ENCODE assay signal across 15 mouse cellular contexts in the genomic region with DNA sequence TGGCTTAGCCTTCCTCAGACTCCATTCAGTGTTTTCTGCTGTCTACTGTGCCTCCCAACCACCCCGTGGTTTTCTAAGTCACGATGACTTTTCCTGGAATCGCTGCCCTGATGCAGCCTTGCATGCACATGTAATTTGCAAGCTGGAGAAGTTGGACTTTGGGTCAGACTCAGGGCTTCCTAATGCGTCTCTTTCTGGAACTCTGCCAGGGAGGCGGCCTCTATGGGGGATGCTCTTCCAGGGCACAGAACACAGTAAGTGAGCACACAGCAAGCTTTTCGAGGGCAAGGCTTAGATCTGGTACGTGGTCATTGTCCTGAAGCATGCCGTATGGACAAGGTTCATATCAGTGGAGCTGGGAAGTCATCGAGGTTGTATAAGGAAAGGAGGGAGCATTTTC. TPM values are rescaled to one million over a fixed set of nuclear protein-coding genes. Genes with fewer than 3 reads are reported as not detected.
DNase-seq lines count a peak whose midpoint lies in the region; ATAC-seq lines count a peak whose summit lies in the region.
"Had no signal": no experiment of that assay in that cellular context is flagged by ENCODE, and none has a peak within 500 bp of the region (broad histone marks: within the 10 kb centered on the region; RNA-seq: fewer than 3 reads in every experiment).

No protein-coding gene starts in this region.

- no peak overlapping the region for H3K27ac ChIP-seq in lung, embryonic 16.5 days (ENCODE audit: low read length)
- peak overlapping the region; percentile 65 for H3K27ac ChIP-seq in intestine, embryonic 16.5 days (ENCODE audit: low read length)
- H3K27ac ChIP-seq: hindbrain, embryonic 13.5 days; limb, embryonic 13.5 days; macrophage had no signal

- DNase-seq in cerebellum, postnatal 14 days, result peak; percentile 37 to 52
- no peak for DNase-seq in cerebellum, postnatal 36 days
- DNase-seq in lung, postnatal 25 days (ENCODE audit: low spot score), result no peak
- DNase-seq in kidney, postnatal 36 days, result peak; percentile 84 to 85
- DNase-seq in c-Kit-positive CD71-positive TER-119-positive erythroid progenitor cells, embryonic 14.5 days (ENCODE audit: low spot score), result no peak
- DNase-seq in layer of hippocampus, adult 11-12 months (ENCODE audit: low spot score), result no peak
- DNase-seq: layer of hippocampus, adult 9-11 months; thymus, adult 18-20 months had no signal

- WGBS in lung, embryonic 16.5 days, result 51% methylated on average over 9 of the region's 9 CpGs
- WGBS in intestine, embryonic 16.5 days, result 52% methylated on average over 9 of the region's 9 CpGs

- H3K27me3 ChIP-seq in lung, embryonic 16.5 days (ENCODE audit: control insufficient read depth, insufficient read depth, low read depth, low read length), result no peaks in the 10 kb centered on the region
- H3K27me3 ChIP-seq in intestine, embryonic 16.5 days (replicated peaks; ENCODE audit: control insufficient read depth, insufficient read depth, low read length), result no peaks in the 10 kb centered on the region
- H3K27me3 ChIP-seq: heart, embryonic 12.5 days; hindbrain, embryonic 13.5 days; limb, embryonic 13.5 days had no signal

- H3K4me3 ChIP-seq in lung, embryonic 16.5 days (ENCODE audit: low read length), result no peak overlapping the region
- H3K4me3 ChIP-seq in intestine, embryonic 16.5 days (ENCODE audit: low read length), result no peak overlapping the region
- H3K4me3 ChIP-seq: heart, embryonic 12.5 days; hindbrain, embryonic 13.5 days; limb, embryonic 13.5 days had no signal

- no peak overlapping the region for H3K4me2 ChIP-seq in lung, embryonic 16.5 days (ENCODE audit: low read depth, low read length)
- no peak overlapping the region for H3K4me2 ChIP-seq in intestine, embryonic 16.5 days (ENCODE audit: low read depth, low read length)
- H3K4me2 ChIP-seq: heart, embryonic 12.5 days; hindbrain, embryonic 13.5 days; limb, embryonic 13.5 days had no signal

- 0 out of 2 replicates have a peak, but pooled peaks have one; percentile 38 for ATAC-seq in lung, embryonic 16.5 days (ENCODE audit: low read depth)
- ATAC-seq in intestine, embryonic 16.5 days, result peak; percentile 94

- no peaks in the 10 kb centered on the region for H3K36me3 ChIP-seq in lung, embryonic 16.5 days (ENCODE audit: control insufficient read depth, insufficient read depth, low read length)
- H3K36me3 ChIP-seq in intestine, embryonic 16.5 days (ENCODE audit: control insufficient read depth, insufficient read depth, low read length), result no peaks in the 10 kb centered on the region
- H3K36me3 ChIP-seq: G1E; heart, embryonic 12.5 days; hindbrain, embryonic 13.5 days; limb, embryonic 13.5 days had no signal

- H3K4me1 ChIP-seq in lung, embryonic 16.5 days (replicated peaks; ENCODE audit: control insufficient read depth, insufficient read depth, low read length), result no peaks in the 10 kb centered on the region; the same call in 1 of the 2 replicates
- peaks cover 6% of the 10 kb centered on the region for H3K4me1 ChIP-seq in intestine, embryonic 16.5 days (ENCODE audit: control insufficient read depth, insufficient read depth, low read length)
- H3K4me1 ChIP-seq: heart, embryonic 12.5 days; hindbrain, embryonic 13.5 days; limb, embryonic 13.5 days had no signal

- no peaks in the 10 kb centered on the region for H3K9me3 ChIP-seq in lung, embryonic 16.5 days (ENCODE audit: control insufficient read depth, low read length)
- no peaks in the 10 kb centered on the region for H3K9me3 ChIP-seq in intestine, embryonic 16.5 days (ENCODE audit: control insufficient read depth, low read length)
- H3K9me3 ChIP-seq: G1E; heart, embryonic 12.5 days; hindbrain, embryonic 13.5 days; limb, embryonic 13.5 days had no signal

- no peak overlapping the region for H3K9ac ChIP-seq in lung, embryonic 16.5 days (ENCODE audit: low read length)
- 0 out of 2 replicates have a peak overlapping the region, but pooled peaks have one; percentile 13 for H3K9ac ChIP-seq in intestine, embryonic 16.5 days (ENCODE audit: low read depth, low read length)
- H3K9ac ChIP-seq: heart, embryonic 12.5 days; hindbrain, embryonic 13.5 days; limb, embryonic 13.5 days had no signal

RNA-seq across cellular contexts. Expression of a gene that starts 10.9 kb away (rescaled TPM):
- polyA plus RNA-seq in lung, embryonic 16.5 days (2015; fragmentation: Nextera tagmentation; extraction: Ambion mirVana), result 110 and 119 TPM in 2 replicates
- 68.6 and 74.6 TPM in 2 replicates for polyA plus RNA-seq in intestine, embryonic 16.5 days (2015; fragmentation: Nextera tagmentation; extraction: Ambion mirVana)

Comparison
In these comparisons a context has a peak if more than half of its experiments do, and no peak if none do; other contexts are left out.
1. DNase-seq: peak in cerebellum, postnatal 14 days (2 of 2) and kidney, postnatal 36 days (2 of 2); none in cerebellum, postnatal 36 days (0 of 2), lung, postnatal 25 days (single experiment), c-Kit-positive CD71-positive TER-119-positive erythroid progenitor cells, embryonic 14.5 days (single experiment) and layer of hippocampus, adult 11-12 months (single experiment).